Mouse (Mus musculus) heart, postnatal 0 days (tissue): Measurements from ENCODE around the gene Hormad1. TPM values are rescaled to one million over a fixed set of nuclear protein-coding genes. Genes with fewer than 3 reads are reported as not detected.

ENCODE experiments used
- ATAC-seq: fragments of 200-750 bp; cut with Nextera tagmentation; 2 replicates; pipeline ENCODE4 v1.8.0; 2017; ENCODE audit warnings: low read depth, moderate number of reproducible peaks, moderate library complexity; ENCODE audit not compliant: insufficient read depth
- DNase-seq: peaks from one replicate; pipeline ENCODE4 v3.0.0-alpha.2; 2016; ENCODE audit warnings: low spot score
- H3K27ac ChIP-seq: fragments of 300-500 bp; sonication (generic); 2 replicates; pipeline ENCODE4 v1.5.1; 2014; ENCODE audit warnings: low read depth, mild to moderate bottlenecking
- H3K27me3 ChIP-seq: fragments of 300-500 bp; sonication (generic); 2 replicates; pipeline ENCODE4 v1.6.1; 2014; ENCODE audit warnings: low read length, mixed read lengths; ENCODE audit not compliant: control insufficient read depth, insufficient read depth
- H3K36me3 ChIP-seq: fragments of 300-500 bp; sonication (generic); replicated peaks from 2 replicates; pipeline ENCODE4 v1.6.1; 2014; ENCODE audit warnings: low read length, mixed read lengths; ENCODE audit not compliant: control insufficient read depth, insufficient read depth
- H3K4me1 ChIP-seq: fragments of 300-500 bp; sonication (generic); 2 replicates; pipeline ENCODE4 v1.6.1; 2014; ENCODE audit warnings: antibody characterized with exemption; ENCODE audit not compliant: control insufficient read depth, insufficient read depth
- H3K4me2 ChIP-seq: fragments of 300-500 bp; sonication (generic); 2 replicates; pipeline ENCODE4 v1.6.1; 2014; ENCODE audit warnings: low read depth, mild to moderate bottlenecking, low read length, moderate library complexity
- H3K4me3 ChIP-seq: fragments of 300-500 bp; sonication (generic); 2 replicates; pipeline ENCODE4 v1.5.1; 2014; ENCODE audit warnings: low read depth, low read length
- H3K9ac ChIP-seq: fragments of 300-500 bp; sonication (generic); replicated peaks from 2 replicates; pipeline ENCODE4 v1.6.1; 2014; ENCODE audit warnings: low read depth, low read length, mixed read lengths
- H3K9me3 ChIP-seq: fragments of 300-500 bp; sonication (generic); replicated peaks from 2 replicates; pipeline ENCODE4 v1.6.1; 2016; ENCODE audit warnings: low read length; ENCODE audit not compliant: control insufficient read depth
- CTCF ChIP-seq: IDR thresholded peaks from 2 replicates; pipeline ENCODE4 v1.5.1; 2016; ENCODE audit warnings: antibody characterized with exemption, control low read depth, low read depth
- EP300 ChIP-seq: IDR thresholded peaks from 2 replicates; pipeline ENCODE4 v1.6.1; 2016; ENCODE audit warnings: antibody characterized with exemption, low read depth
- WGBS: fragments of 180-500 bp; shearing (Covaris S2); extraction: QIAGEN DNeasy Blood & Tissue Kit; methylation state at CpG from one replicate; pipeline ENCODE4 v1.1.7; 2014; 5-methylcytosine and 5-hydroxymethylcytosine counted together
- polyA plus RNA-seq: library from polyadenylated mRNA; unstranded; fragments of >200 nt; fragmentation: Nextera tagmentation; extraction: Ambion mirVana; gene quantifications from 2 replicates; pipeline ENCODE4 v1.2.1, GENCODE M21; 2015
- total RNA-seq: library from RNA; depleted of rRNA; stranded (reverse); fragments of >200 nt; gene quantifications from 2 replicates; pipeline ENCODE4 v1.2.3, GENCODE M21; 2014; ENCODE audit warnings: low replicate concordance

Hormad1 gene
- total and polyA plus RNA-seq, 2 experiments from 2014 or later: not detected

GRCm38 (mm10) chr3:95569585-95569984 is 10.1 kb downstream of the Hormad1 start:
- H3K27me3 ChIP-seq: no peaks in the 10 kb centered on the region
- no peaks in the 10 kb centered on the region for H3K9me3 ChIP-seq
- 85% methylated on average over 3 of the region's 3 CpGs for WGBS
- DNase-seq (no peak), ATAC-seq (no peak)
- TF ChIP-seq EP300 (no peak), CTCF (no peak)
- no peaks in the 10 kb centered on the region for H3K36me3 ChIP-seq
- H3K27ac ChIP-seq: no peak overlapping the region
- H3K4me2 ChIP-seq: no peak overlapping the region
- H3K4me3 ChIP-seq: no peak overlapping the region
- no peaks in the 10 kb centered on the region for H3K4me1 ChIP-seq
- H3K9ac ChIP-seq: no peak overlapping the region

GRCm38 (mm10) chr3:95587754-95588603 is 28.5 kb downstream of the Hormad1 start:
- TF ChIP-seq EP300 (no peak), CTCF (no peak)
- 46% methylated on average over 8 of the region's 8 CpGs for WGBS
- peak overlapping the region; percentile 65 for H3K4me2 ChIP-seq
- H3K9me3 ChIP-seq: no peaks in the 10 kb centered on the region
- no peak overlapping the region for H3K9ac ChIP-seq
- DNase-seq (no peak), ATAC-seq (no peak; the same call in 1 of the 2 replicates)
- 0 out of 2 replicates have a peak, but pooled peaks cover 8% of the 10 kb centered on the region for H3K4me1 ChIP-seq
- no peaks in the 10 kb centered on the region for H3K27me3 ChIP-seq
- peak overlapping the region; percentile 68 for H3K27ac ChIP-seq
- H3K4me3 ChIP-seq: peak overlapping the region; percentile 72
- peaks cover 9% of the 10 kb centered on the region for H3K36me3 ChIP-seq

- Histone ChIP-seq H3K36me3 (peaks cover 16% of the 10 kb centered on the region), H3K27me3 (no peaks in the 10 kb centered on the region), H3K27ac (peak within 1 kb of the TSS; percentile 68), H3K9me3 (no peaks in the 10 kb centered on the region), H3K4me1 (0 out of 2 replicates have a peak, but pooled peaks cover 8% of the 10 kb centered on the region), H3K4me2 (peak within 1 kb of the TSS; percentile 70), H3K4me3 (peak within 1 kb of the TSS; percentile 72), H3K9ac (peak within 1 kb of the TSS; percentile 67)
- ATAC-seq (peak; percentile 100), DNase-seq (peak; percentile 98)
- TF ChIP-seq EP300 (peak; percentile 52; the same call in 1 of the 2 replicates), CTCF (no peak)
- under 1% methylated on average over 12 of the region's 12 CpGs for WGBS
Measured at GRCm38 (mm10) chr3:95588604-95589086, 29.2 kb downstream of the Hormad1 start, which contains the start of gene Golph3l. Gene Golph3l (plus strand): TSS chr3:95588934.

GRCm38 (mm10) chr3:95598734-95599133 is 39.3 kb downstream of the Hormad1 start:
- Histone ChIP-seq H3K36me3 (peaks cover 23% of the 10 kb centered on the region), H3K27me3 (no peaks in the 10 kb centered on the region), H3K4me1 (no peaks in the 10 kb centered on the region), H3K9me3 (no peaks in the 10 kb centered on the region), H3K4me3 (no peak overlapping the region), H3K9ac (no peak overlapping the region), H3K4me2 (no peak overlapping the region), H3K27ac (no peak overlapping the region)
- ATAC-seq (no peak), DNase-seq (no peak)
- TF ChIP-seq EP300: no peak
- no peak for TF ChIP-seq CTCF

GRCm38 (mm10) chr3:95601287-95601686 is 41.8 kb downstream of the Hormad1 start:
- DNase-seq (no peak), ATAC-seq (no peak)
- peaks cover 1% of the 10 kb centered on the region; the same call in 1 of the 2 replicates for H3K36me3 ChIP-seq
- WGBS: 89% methylated on average over 3 of the region's 3 CpGs
- no peak overlapping the region for H3K4me3 ChIP-seq
- H3K27ac ChIP-seq: no peak overlapping the region
- H3K9me3 ChIP-seq: no peaks in the 10 kb centered on the region
- no peaks in the 10 kb centered on the region for H3K27me3 ChIP-seq
- H3K9ac ChIP-seq: no peak overlapping the region
- H3K4me2 ChIP-seq: no peak overlapping the region
- TF ChIP-seq EP300: no peak
- no peak for TF ChIP-seq CTCF
- no peaks in the 10 kb centered on the region for H3K4me1 ChIP-seq
